Mouse (Mus musculus) heart, adult 2 months (tissue): ENCODE results near the gene Fundc2. TPM values are rescaled to one million over a fixed set of nuclear protein-coding genes. Genes with fewer than 3 reads are reported as not detected.

Experiments used
- DNase-seq, 2 experiments: peaks; one replicate each; pipeline ENCODE4 v3.0.0; 2021
- H3K27ac ChIP-seq: fragments of 200-600 bp; 2 replicates; pipeline ENCODE4 v1.8.1; 2022
- H3K27me3 ChIP-seq: fragments of 200-500 bp; 2 replicates; pipeline ENCODE4 v1.6.1; 2012; ENCODE audit warnings: mild to moderate bottlenecking, low read length, inconsistent platforms, mixed read lengths; ENCODE audit not compliant: control insufficient read depth, insufficient read depth
- H3K36me3 ChIP-seq: fragments of 200-500 bp; 2 replicates; pipeline ENCODE4 v1.6.1; 2012; ENCODE audit warnings: low read length, inconsistent platforms; ENCODE audit not compliant: control insufficient read depth, insufficient read depth
- H3K4me1 ChIP-seq: fragments of 200-500 bp; 2 replicates; pipeline ENCODE4 v1.6.1; 2011; ENCODE audit warnings: low read length; ENCODE audit not compliant: control insufficient read depth, insufficient read depth
- H3K4me3 ChIP-seq: fragments of 200-600 bp; 2 replicates; pipeline ENCODE4 v1.8.1; 2022
- H3K79me2 ChIP-seq: fragments of 200-500 bp; replicated peaks from 2 replicates; pipeline ENCODE4 v1.6.1; 2012; ENCODE audit warnings: mild to moderate bottlenecking, inconsistent platforms, low read length, moderate library complexity, mixed read lengths; ENCODE audit not compliant: control insufficient read depth, insufficient read depth
- H3K9ac ChIP-seq: fragments of 200-500 bp; 2 replicates; pipeline ENCODE4 v1.6.1; 2012; ENCODE audit warnings: low read depth, mild to moderate bottlenecking, control low read depth, inconsistent platforms, low read length, mixed read lengths
- CTCF ChIP-seq: fragments of 200-600 bp; IDR thresholded peaks from 2 replicates; pipeline ENCODE4 v1.8.1; 2022; ENCODE audit warnings: antibody characterized with exemption, mild to moderate bottlenecking, moderate library complexity
- EP300 ChIP-seq: fragments of 200-500 bp; IDR thresholded peaks from 2 replicates; pipeline ENCODE4 v1.6.1; 2011; ENCODE audit warnings: low read depth, low read length, control low read depth; ENCODE audit not compliant: insufficient read depth
- POLR2A ChIP-seq: fragments of 200-500 bp; IDR thresholded peaks from 2 replicates; pipeline ENCODE4 v1.6.1; 2011; ENCODE audit warnings: mild to moderate bottlenecking, low read depth, low read length, control low read depth; ENCODE audit not compliant: insufficient read depth
- WGBS: fragments of 180-500 bp; shearing (Covaris S2); methylation state at CpG from one replicate; pipeline ENCODE4 v1.1.7; 2018; 5-methylcytosine and 5-hydroxymethylcytosine counted together
- intact Hi-C: fragments of 180-260 bp; cut with DNase I; formaldehyde crosslinking; loops from one replicate; pipeline ENCODE4 v1.15.1; 2025
- polyA plus RNA-seq: library from polyadenylated mRNA; depleted of rRNA; stranded (reverse); fragments of >200 nt; gene quantifications from 2 replicates; pipeline ENCODE4 v1.2.3, GENCODE M21; 2012; rRNA removed
- total RNA-seq, 2 experiments: library from RNA; stranded (reverse); gene quantifications; 2 replicates each; pipeline ENCODE4 v1.2.3; 2021

Fundc2 gene
- total and polyA plus RNA-seq, 3 experiments = 31.3 to 190 (median 144) TPM

- TF ChIP-seq EP300 = no peak
- H3K36me3 ChIP-seq = peaks cover 5% of the 10 kb centered on the region; the same call in 1 of the 2 replicates
- DNase-seq = no peak
- no peaks in the 10 kb centered on the region for H3K79me2 ChIP-seq
- intact Hi-C loops = no loop called here
- H3K27me3 ChIP-seq = no peaks in the 10 kb centered on the region
- 79% methylated on average over 1 of the region's 1 CpGs for WGBS
- no peak overlapping the region for H3K9ac ChIP-seq
- no peak overlapping the region for H3K4me3 ChIP-seq
- peaks cover 3% of the 10 kb centered on the region for H3K4me1 ChIP-seq
- no peak overlapping the region for H3K27ac ChIP-seq
Observed at GRCm38 (mm10) chrX:75399471-75399870, 17.3 kb downstream of the Fundc2 start.

GRCm38 (mm10) chrX:75402668-75403067 lies 20.5 kb downstream of the Fundc2 start:
- 33% methylated on average over 2 of the region's 2 CpGs for WGBS
- DNase-seq = peak in 1 of 2 experiments; percentile 2
- Histone ChIP-seq H3K9ac (no peak overlapping the region), H3K79me2 (no peaks in the 10 kb centered on the region), H3K4me1 (peaks cover 3% of the 10 kb centered on the region), H3K27ac (no peak overlapping the region; the same call in 1 of the 2 replicates), H3K4me3 (no peak overlapping the region), H3K27me3 (no peaks in the 10 kb centered on the region), H3K36me3 (peaks cover 5% of the 10 kb centered on the region; the same call in 1 of the 2 replicates)
- TF ChIP-seq EP300 (no peak), CTCF (no peak), POLR2A (0 out of 2 replicates have a peak, but pooled peaks have one; percentile 24)
- intact Hi-C loops = no loop called here

- Histone ChIP-seq H3K27ac (peak overlapping the region; percentile 2; the same call in 1 of the 2 replicates), H3K36me3 (peaks cover 5% of the 10 kb centered on the region; the same call in 1 of the 2 replicates), H3K27me3 (no peaks in the 10 kb centered on the region), H3K4me3 (no peak overlapping the region), H3K9ac (no peak overlapping the region), H3K4me1 (peaks cover 3% of the 10 kb centered on the region), H3K79me2 (no peaks in the 10 kb centered on the region)
- intact Hi-C loops = no loop called here
- DNase-seq = no peak
- TF ChIP-seq POLR2A (no peak), CTCF (no peak), EP300 (no peak)
Observed at GRCm38 (mm10) chrX:75403350-75403749, 21.2 kb downstream of the Fundc2 start.

- no peak overlapping the region for H3K27ac ChIP-seq
- H3K4me1 ChIP-seq = no peaks in the 10 kb centered on the region
- 88% methylated on average over 1 of the region's 1 CpGs for WGBS
- TF ChIP-seq CTCF (no peak), EP300 (no peak), POLR2A (no peak)
- H3K27me3 ChIP-seq = no peaks in the 10 kb centered on the region
- H3K4me3 ChIP-seq = no peak overlapping the region
- no peaks in the 10 kb centered on the region for H3K79me2 ChIP-seq
- no peaks in the 10 kb centered on the region; the same call in 1 of the 2 replicates for H3K36me3 ChIP-seq
- no peak for DNase-seq
- H3K9ac ChIP-seq = no peak overlapping the region
- intact Hi-C loops = loop anchor here (10.0 kb wide), 1 partner anchor 105 kb away; the partner anchor contains the start of gene Vbp1
Observed at GRCm38 (mm10) chrX:75409711-75410110, 27.5 kb downstream of the Fundc2 start.

GRCm38 (mm10) chrX:75415936-75416785 lies 34.0 kb downstream of the Fundc2 start, which contains the start of the genes Cmc4, Mtcp1 and Brcc3:
Gene Cmc4, minus strand, starts transcription at chrX:75416584.
Gene Mtcp1, minus strand, starts transcription at chrX:75416588.
Gene Brcc3, plus strand, starts transcription at chrX:75416628.
- H3K4me3 ChIP-seq = peak within 1 kb of the TSS; percentile 64
- no peaks in the 10 kb centered on the region for H3K79me2 ChIP-seq
- H3K4me1 ChIP-seq = no peaks in the 10 kb centered on the region
- peak within 1 kb of the TSS; percentile 97 for H3K9ac ChIP-seq
- no peaks in the 10 kb centered on the region for H3K27me3 ChIP-seq
- peak within 1 kb of the TSS; percentile 77 for H3K27ac ChIP-seq
- 11% methylated on average over 51 of the region's 52 CpGs for WGBS
- H3K36me3 ChIP-seq = no peaks in the 10 kb centered on the region; the same call in 1 of the 2 replicates
- intact Hi-C loops = loop anchor here (2.0 to 10.0 kb wide), 2 partner anchors 33 to 99 kb away; partner anchors contain the start of genes F8, Fundc2 and Vbp1
- TF ChIP-seq POLR2A = peak; percentile 91
- TF ChIP-seq EP300 = no peak
- no peak for TF ChIP-seq CTCF
- peak; percentile 87 to 93 for DNase-seq

Other genes with a start within 250 kb of the Fundc2 start
- not detected for gene Smim9, start 218.6 kb upstream of the Fundc2 start, total RNA-seq
- not detected in 2 replicates for gene Smim9, start 218.6 kb upstream of the Fundc2 start, polyA plus RNA-seq
- gene F8, start 216 bp downstream of the Fundc2 start, total RNA-seq = 1 to 10 TPM; 1.0 to 2.4 TPM
- 0.45 and 1.8 TPM in 2 replicates for gene F8, start 216 bp downstream of the Fundc2 start, polyA plus RNA-seq
- 1 to 10 TPM; 8.7 to 9.6 TPM for gene Cmc4, start 34.2 kb downstream of the Fundc2 start, total RNA-seq
- gene Cmc4, start 34.2 kb downstream of the Fundc2 start, polyA plus RNA-seq = 4.3 and 4.8 TPM in 2 replicates
- 1 to 10 TPM; 2.6 TPM for gene Mtcp1, start 34.2 kb downstream of the Fundc2 start, total RNA-seq
- gene Mtcp1, start 34.2 kb downstream of the Fundc2 start, polyA plus RNA-seq = 3.3 and 6.4 TPM in 2 replicates
- gene Brcc3, start 34.2 kb downstream of the Fundc2 start, total RNA-seq = 10 to 100 TPM; 23.9 to 28.6 TPM
- gene Brcc3, start 34.2 kb downstream of the Fundc2 start, polyA plus RNA-seq = 9.7 and 23.4 TPM in 2 replicates
- gene Vbp1, start 131.9 kb downstream of the Fundc2 start, total RNA-seq = 10 to 100 TPM; 37.8 to 39.8 TPM
- gene Vbp1, start 131.9 kb downstream of the Fundc2 start, polyA plus RNA-seq = 6.5 and 14.4 TPM in 2 replicates
- gene Rab39b, start 195.8 kb downstream of the Fundc2 start, total RNA-seq = under 1 TPM; 0.08 to 0.25 TPM
- gene Rab39b, start 195.8 kb downstream of the Fundc2 start, polyA plus RNA-seq = 0.08 and 0.09 TPM in 2 replicates